Mouse (Mus musculus): Measurements from ENCODE around the gene Sema6d. TPM values are rescaled to one million over a fixed set of nuclear protein-coding genes. Genes with fewer than 3 reads are reported as not detected.

The Sema6d gene
- total and polyA plus RNA-seq, 3 experiments = 13.8 to 16.4 (median 14.0) TPM

DNA sequence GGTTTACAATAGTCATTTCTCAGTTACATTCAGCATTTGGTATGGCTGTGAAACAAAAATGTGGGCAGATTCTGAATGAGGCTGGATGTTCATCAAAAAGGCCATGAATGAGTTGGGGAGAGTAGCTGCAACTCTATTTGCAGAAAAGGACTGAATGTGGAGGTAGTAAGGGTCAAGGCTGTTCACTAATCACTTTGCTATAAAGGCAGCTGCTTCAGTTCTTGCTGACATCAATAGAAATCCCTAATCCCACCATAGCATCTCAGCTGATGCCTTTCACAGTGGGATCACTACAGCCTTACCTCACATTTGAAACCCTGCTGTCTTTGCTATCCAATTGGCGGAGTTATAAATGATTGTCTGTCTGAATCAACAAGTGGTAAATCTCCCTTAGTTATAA is 187.7 kb downstream of the Sema6d start:
- Histone ChIP-seq H3K27me3 (ENCODE audit: control insufficient read depth, insufficient read depth, low read length) (no peaks in the 10 kb centered on the region), H3K4me3 (no peak overlapping the region), H3K79me2 (replicated peaks; ENCODE audit: control insufficient read depth, insufficient read depth, low read length) (no peaks in the 10 kb centered on the region), H3K27ac (no peak overlapping the region), H3K9ac (ENCODE audit: low read depth, low read length) (no peak overlapping the region), H3K4me1 (ENCODE audit: control insufficient read depth, insufficient read depth, low read length) (no peaks in the 10 kb centered on the region), H3K36me3 (ENCODE audit: control insufficient read depth, insufficient read depth, low read length) (no peaks in the 10 kb centered on the region)
- 98% methylated on average over 1 of the region's 1 CpGs for WGBS
- DNase-seq = no peak
- TF ChIP-seq EP300 (IDR thresholded peaks at IDR 0.05; ENCODE audit: insufficient read depth, low read depth, low read length) (no peak), POLR2A (IDR thresholded peaks at IDR 0.05; ENCODE audit: insufficient read depth, low read depth, low read length) (no peak)
- intact Hi-C loops (cut with DNase I) = no loop called here

- Histone ChIP-seq H3K27me3 (ENCODE audit: control insufficient read depth, insufficient read depth, low read length) (no peaks in the 10 kb centered on the region), H3K9ac (ENCODE audit: low read depth, low read length) (no peak overlapping the region), H3K27ac (no peak overlapping the region), H3K4me1 (ENCODE audit: control insufficient read depth, insufficient read depth, low read length) (no peaks in the 10 kb centered on the region), H3K79me2 (replicated peaks; ENCODE audit: control insufficient read depth, insufficient read depth, low read length) (no peaks in the 10 kb centered on the region), H3K36me3 (ENCODE audit: control insufficient read depth, insufficient read depth, low read length) (no peaks in the 10 kb centered on the region), H3K4me3 (no peak overlapping the region)
- no peak for TF ChIP-seq EP300 (IDR thresholded peaks at IDR 0.05; ENCODE audit: insufficient read depth, low read depth, low read length)
- TF ChIP-seq POLR2A (IDR thresholded peaks at IDR 0.05; ENCODE audit: insufficient read depth, low read depth, low read length) = no peak
- TF ChIP-seq CTCF (IDR thresholded peaks at IDR 0.05) = no peak
- 95% methylated on average over 2 of the region's 2 CpGs for WGBS
- DNase-seq = no peak
- intact Hi-C loops (cut with DNase I) = no loop called here
Observed at GRCm38 (mm10) chr2:124285109-124285508, 195.3 kb downstream of the Sema6d start.

DNA sequence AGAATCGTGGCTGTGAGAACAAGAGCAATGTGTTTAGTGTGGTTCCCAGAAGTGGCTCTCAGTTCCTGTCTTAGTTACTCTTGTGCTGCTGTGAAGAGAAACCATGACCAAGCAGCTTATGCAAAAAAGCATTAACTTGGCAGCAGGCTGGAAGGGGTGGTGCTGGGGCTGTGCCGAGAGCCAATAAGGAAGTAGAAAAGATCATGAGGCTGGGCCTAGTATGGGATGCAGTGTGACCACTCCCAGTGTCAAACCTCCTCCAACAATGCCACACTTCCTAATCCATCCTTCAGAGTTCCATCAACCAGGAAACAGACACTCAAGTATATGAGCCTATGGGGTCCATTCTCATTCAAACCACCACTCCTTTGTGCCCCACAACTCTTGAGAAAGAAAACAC is 199.6 kb downstream of the Sema6d start:
- Histone ChIP-seq H3K36me3 (ENCODE audit: control insufficient read depth, insufficient read depth, low read length) (no peaks in the 10 kb centered on the region), H3K9ac (ENCODE audit: low read depth, low read length) (no peak overlapping the region), H3K4me3 (no peak overlapping the region), H3K27ac (no peak overlapping the region), H3K79me2 (replicated peaks; ENCODE audit: control insufficient read depth, insufficient read depth, low read length) (no peaks in the 10 kb centered on the region), H3K27me3 (ENCODE audit: control insufficient read depth, insufficient read depth, low read length) (no peaks in the 10 kb centered on the region), H3K4me1 (ENCODE audit: control insufficient read depth, insufficient read depth, low read length) (no peaks in the 10 kb centered on the region)
- TF ChIP-seq EP300 (IDR thresholded peaks at IDR 0.05; ENCODE audit: insufficient read depth, low read depth, low read length) = no peak
- no peak for TF ChIP-seq CTCF (IDR thresholded peaks at IDR 0.05)
- no peak for TF ChIP-seq POLR2A (IDR thresholded peaks at IDR 0.05; ENCODE audit: insufficient read depth, low read depth, low read length)
- WGBS = 75% methylated on average over 2 of the region's 2 CpGs
- DNase-seq = no peak
- intact Hi-C loops (cut with DNase I) = no loop called here

DNA sequence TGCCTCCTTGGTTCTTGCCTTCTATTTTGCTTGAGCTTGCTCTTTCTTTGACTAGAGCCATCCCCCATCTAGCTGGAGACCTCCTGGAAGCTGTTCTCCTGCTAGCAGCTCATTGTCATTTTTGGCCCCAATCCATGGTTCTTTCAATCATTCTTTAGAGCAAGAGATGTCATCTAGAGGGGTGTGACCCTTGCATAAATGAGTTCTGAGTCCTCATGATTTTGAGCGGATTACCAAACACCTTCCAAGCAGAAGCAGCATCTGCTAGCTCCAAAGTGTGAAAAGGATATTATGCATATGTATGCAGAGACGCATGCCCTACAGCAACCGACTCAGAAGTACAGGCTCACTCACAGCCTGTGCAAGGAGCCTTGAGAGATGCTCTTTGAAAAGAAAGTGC is 201.4 kb downstream of the Sema6d start:
- no peaks in the 10 kb centered on the region for H3K36me3 ChIP-seq (ENCODE audit: control insufficient read depth, insufficient read depth, low read length)
- intact Hi-C loops (cut with DNase I) = no loop called here
- no peak overlapping the region for H3K9ac ChIP-seq (ENCODE audit: low read depth, low read length)
- TF ChIP-seq POLR2A (IDR thresholded peaks at IDR 0.05; ENCODE audit: insufficient read depth, low read depth, low read length) = no peak
- TF ChIP-seq EP300 (IDR thresholded peaks at IDR 0.05; ENCODE audit: insufficient read depth, low read depth, low read length) = no peak
- H3K27me3 ChIP-seq (ENCODE audit: control insufficient read depth, insufficient read depth, low read length) = no peaks in the 10 kb centered on the region
- DNase-seq = no peak
- WGBS = 93% methylated on average over 3 of the region's 3 CpGs
- no peak overlapping the region for H3K27ac ChIP-seq
- no peaks in the 10 kb centered on the region for H3K79me2 ChIP-seq (replicated peaks; ENCODE audit: control insufficient read depth, insufficient read depth, low read length)
- H3K4me3 ChIP-seq = no peak overlapping the region
- no peaks in the 10 kb centered on the region for H3K4me1 ChIP-seq (ENCODE audit: control insufficient read depth, insufficient read depth, low read length)

DNA sequence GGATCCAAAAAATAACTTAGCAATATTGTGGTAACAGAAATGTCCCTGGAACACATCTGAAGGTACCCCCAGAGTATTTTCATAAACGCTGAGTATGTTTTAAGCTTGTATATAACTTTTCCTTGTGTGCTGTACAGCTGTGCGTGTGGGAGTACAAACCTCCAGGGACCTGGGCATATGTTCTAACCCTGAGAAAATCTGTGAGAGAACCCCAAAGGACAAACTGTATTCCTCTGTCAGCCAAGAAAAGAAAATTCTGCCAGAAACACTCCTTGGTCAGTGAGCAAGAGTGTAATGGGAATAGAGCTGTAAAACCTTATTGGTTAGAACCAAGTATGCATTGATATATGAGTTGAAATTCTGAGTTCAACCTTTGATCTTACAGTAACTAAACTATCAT is 203.8 kb downstream of the Sema6d start:
- DNase-seq = no peak
- Histone ChIP-seq H3K9ac (ENCODE audit: low read depth, low read length) (no peak overlapping the region), H3K4me1 (ENCODE audit: control insufficient read depth, insufficient read depth, low read length) (peaks cover 6% of the 10 kb centered on the region), H3K79me2 (replicated peaks; ENCODE audit: control insufficient read depth, insufficient read depth, low read length) (no peaks in the 10 kb centered on the region), H3K36me3 (ENCODE audit: control insufficient read depth, insufficient read depth, low read length) (no peaks in the 10 kb centered on the region), H3K27me3 (ENCODE audit: control insufficient read depth, insufficient read depth, low read length) (no peaks in the 10 kb centered on the region), H3K27ac (no peak overlapping the region), H3K4me3 (no peak overlapping the region)
- intact Hi-C loops (cut with DNase I) = no loop called here
- 69% methylated on average over 2 of the region's 2 CpGs for WGBS
- TF ChIP-seq EP300 (IDR thresholded peaks at IDR 0.05; ENCODE audit: insufficient read depth, low read depth, low read length) = no peak
- TF ChIP-seq CTCF (IDR thresholded peaks at IDR 0.05) = no peak
- TF ChIP-seq POLR2A (IDR thresholded peaks at IDR 0.05; ENCODE audit: insufficient read depth, low read depth, low read length) = no peak

DNA sequence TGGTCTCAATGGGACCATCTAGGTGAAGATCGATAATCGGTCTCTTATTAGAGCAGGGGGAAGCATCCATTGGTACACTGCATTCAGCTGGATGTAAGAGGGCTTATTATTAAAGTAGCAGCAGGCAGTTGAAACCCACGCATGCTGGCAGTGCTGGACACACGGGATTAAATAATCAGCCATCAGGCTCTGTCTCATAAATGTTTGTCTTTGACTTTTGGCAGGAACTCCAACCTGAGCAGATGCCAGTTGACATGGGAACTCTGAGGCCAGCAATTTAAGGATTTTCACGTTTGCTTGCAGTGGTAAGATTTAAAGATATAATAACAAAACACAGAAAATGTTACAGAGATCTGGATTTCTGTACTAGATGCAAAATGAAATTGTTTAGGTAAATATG is 208.6 kb downstream of the Sema6d start:
- 37% methylated on average over 5 of the region's 5 CpGs for WGBS
- TF ChIP-seq CTCF (IDR thresholded peaks at IDR 0.05) (no peak), EP300 (IDR thresholded peaks at IDR 0.05; ENCODE audit: insufficient read depth, low read depth, low read length) (no peak), POLR2A (IDR thresholded peaks at IDR 0.05; ENCODE audit: insufficient read depth, low read depth, low read length) (no peak)
- Histone ChIP-seq H3K9ac (ENCODE audit: low read depth, low read length) (no peak overlapping the region), H3K27ac (no peak overlapping the region), H3K4me3 (no peak overlapping the region), H3K36me3 (ENCODE audit: control insufficient read depth, insufficient read depth, low read length) (no peaks in the 10 kb centered on the region), H3K79me2 (replicated peaks; ENCODE audit: control insufficient read depth, insufficient read depth, low read length) (no peaks in the 10 kb centered on the region), H3K4me1 (ENCODE audit: control insufficient read depth, insufficient read depth, low read length) (peaks cover 6% of the 10 kb centered on the region), H3K27me3 (ENCODE audit: control insufficient read depth, insufficient read depth, low read length) (no peaks in the 10 kb centered on the region)
- intact Hi-C loops (cut with DNase I) = loop anchor here (2.0 kb wide), 1 partner anchor 630 kb away; no protein-coding TSS in a partner anchor
- DNase-seq = peak; percentile 22 to 23
